ENCODE assay signal across 9 mouse cellular contexts in genomic region chr11:119106289-119106688, GRCm38 (mm10). TPM values are rescaled to one million over a fixed set of nuclear protein-coding genes. Genes with fewer than 3 reads are reported as not detected.
DNase-seq lines count a peak whose midpoint lies in the region; ATAC-seq and TF ChIP-seq lines count a peak whose summit lies in the region.
"Had no signal": no experiment of that assay in that cellular context is flagged by ENCODE, and none has a peak within 500 bp of the region (broad histone marks: within the 10 kb centered on the region; RNA-seq: fewer than 3 reads in every experiment).

No protein-coding gene starts in this region.

- H3K4me3 ChIP-seq in heart, embryonic 11.5 days (ENCODE audit: low read depth, low read length), result no peak overlapping the region
- H3K4me3 ChIP-seq in midbrain, postnatal 0 days (ENCODE audit: low read depth, low read length), result no peak overlapping the region
- H3K4me3 ChIP-seq in midbrain, embryonic 16.5 days (ENCODE audit: low read depth, low read length), result no peak overlapping the region
- H3K4me3 ChIP-seq in stomach, embryonic 16.5 days (replicated peaks; ENCODE audit: low read length), result no peak overlapping the region

- H3K9me3 ChIP-seq in heart, embryonic 11.5 days (replicated peaks; ENCODE audit: control insufficient read depth, low read length), result no peaks in the 10 kb centered on the region
- H3K9me3 ChIP-seq in midbrain, postnatal 0 days (ENCODE audit: low read length), result no peaks in the 10 kb centered on the region
- no peaks in the 10 kb centered on the region for H3K9me3 ChIP-seq in midbrain, embryonic 16.5 days (replicated peaks; ENCODE audit: control insufficient read depth, low read length, poor library complexity, severe bottlenecking)
- H3K9me3 ChIP-seq in stomach, embryonic 16.5 days (replicated peaks; ENCODE audit: control insufficient read depth, low read length), result no peaks in the 10 kb centered on the region

- no peak for DNase-seq in heart, postnatal 4 days
- DNase-seq in midbrain, postnatal 0 days (ENCODE audit: low spot score), result no peak
- peak; percentile 69 for DNase-seq in kidney, postnatal 10 days
- no peak for DNase-seq in gastrocnemius, postnatal 4 days (ENCODE audit: low spot score in 2 of 2)
- DNase-seq: right cerebral cortex, postnatal 14 days had no signal

- no peak for TF ChIP-seq CTCF in midbrain, postnatal 0 days (IDR thresholded peaks at IDR 0.05)

- peaks cover 12% of the 10 kb centered on the region for H3K4me1 ChIP-seq in heart, embryonic 11.5 days (ENCODE audit: control insufficient read depth, insufficient read depth, low read length)
- H3K4me1 ChIP-seq in midbrain, postnatal 0 days (ENCODE audit: insufficient read depth, low read length), result 0 out of 2 replicates have a peak, but pooled peaks cover 3% of the 10 kb centered on the region
- H3K4me1 ChIP-seq in midbrain, embryonic 16.5 days (ENCODE audit: control insufficient read depth, insufficient read depth, low read length), result peaks cover 7% of the 10 kb centered on the region
- peaks cover 11% of the 10 kb centered on the region; the same call in 1 of the 2 replicates for H3K4me1 ChIP-seq in stomach, embryonic 16.5 days (ENCODE audit: control insufficient read depth, insufficient read depth, low read length)

- peak; percentile 22; the same call in 1 of the 2 replicates for ATAC-seq in heart, embryonic 11.5 days (replicated peaks; ENCODE audit: insufficient number of reproducible peaks, low FRiP score, low TSS enrichment)
- peak; percentile 49; the same call in 1 of the 2 replicates for ATAC-seq in midbrain, postnatal 0 days (ENCODE audit: low FRiP score)
- no peak for ATAC-seq in midbrain, embryonic 16.5 days
- ATAC-seq in stomach, embryonic 16.5 days (ENCODE audit: insufficient read depth, low FRiP score), result 0 out of 2 replicates have a peak, but pooled peaks have one; percentile 37
- ATAC-seq in erythroid progenitor cell, adult 5-6 weeks (replicated peaks; ENCODE audit: low FRiP score, poor library complexity, severe bottlenecking), result no peak

- H3K4me2 ChIP-seq in heart, embryonic 11.5 days, result peak overlapping the region; percentile 51; the same call in 1 of the 2 replicates
- no peak overlapping the region for H3K4me2 ChIP-seq in midbrain, postnatal 0 days (ENCODE audit: low read depth, low read length, poor library complexity, severe bottlenecking)
- no peak overlapping the region for H3K4me2 ChIP-seq in midbrain, embryonic 16.5 days (ENCODE audit: low read length)
- no peak overlapping the region for H3K4me2 ChIP-seq in stomach, embryonic 16.5 days (ENCODE audit: low read depth, low read length)

- WGBS in heart, embryonic 11.5 days (ENCODE audit: insufficient replicate concordance), result 35% methylated on average over 6 of the region's 6 CpGs
- 57% methylated on average over 6 of the region's 6 CpGs for WGBS in midbrain, postnatal 0 days
- WGBS in midbrain, embryonic 16.5 days, result 62% methylated on average over 6 of the region's 6 CpGs
- WGBS in stomach, embryonic 16.5 days, result 33% methylated on average over 6 of the region's 6 CpGs

- H3K27me3 ChIP-seq in heart, embryonic 11.5 days (ENCODE audit: control insufficient read depth, insufficient read depth, low read length), result no peaks in the 10 kb centered on the region
- no peaks in the 10 kb centered on the region for H3K27me3 ChIP-seq in midbrain, postnatal 0 days (ENCODE audit: insufficient read depth, low read length)
- no peaks in the 10 kb centered on the region for H3K27me3 ChIP-seq in midbrain, embryonic 16.5 days (ENCODE audit: control insufficient read depth, insufficient read depth, low read depth, low read length)
- no peaks in the 10 kb centered on the region for H3K27me3 ChIP-seq in stomach, embryonic 16.5 days (ENCODE audit: control insufficient read depth, insufficient read depth, low read length)

- no peak overlapping the region for H3K9ac ChIP-seq in heart, embryonic 11.5 days (ENCODE audit: low read depth, low read length)
- H3K9ac ChIP-seq in midbrain, postnatal 0 days (replicated peaks; ENCODE audit: low read length, poor library complexity, severe bottlenecking), result no peak overlapping the region
- H3K9ac ChIP-seq in midbrain, embryonic 16.5 days (ENCODE audit: low read depth, low read length), result no peak overlapping the region
- no peak overlapping the region; the same call in 1 of the 2 replicates for H3K9ac ChIP-seq in stomach, embryonic 16.5 days (ENCODE audit: low read length)

- H3K27ac ChIP-seq in heart, embryonic 11.5 days (ENCODE audit: low read depth, low read length), result no peak overlapping the region
- H3K27ac ChIP-seq in midbrain, postnatal 0 days (ENCODE audit: low read depth, low read length), result no peak overlapping the region
- H3K27ac ChIP-seq in midbrain, embryonic 16.5 days (ENCODE audit: low read length), result no peak overlapping the region
- no peak overlapping the region for H3K27ac ChIP-seq in stomach, embryonic 16.5 days (ENCODE audit: low read length)

- no peaks in the 10 kb centered on the region for H3K36me3 ChIP-seq in heart, embryonic 11.5 days (ENCODE audit: control insufficient read depth, insufficient read depth, low read length)
- no peaks in the 10 kb centered on the region for H3K36me3 ChIP-seq in midbrain, postnatal 0 days (ENCODE audit: insufficient read depth, low read length)
- H3K36me3 ChIP-seq in midbrain, embryonic 16.5 days (ENCODE audit: control insufficient read depth, insufficient read depth, low read length), result no peaks in the 10 kb centered on the region
- H3K36me3 ChIP-seq in stomach, embryonic 16.5 days (ENCODE audit: control insufficient read depth, insufficient read depth, low read length), result no peaks in the 10 kb centered on the region

RNA-seq across cellular contexts. Expression of gene Cbx4, which starts 20.3 kb away (rescaled TPM):
- 6.3 and 7.7 TPM in 2 replicates for polyA plus RNA-seq in heart, embryonic 11.5 days (2014; fragmentation: Nextera tagmentation; extraction: Ambion mirVana)
- total RNA-seq in heart, postnatal 4 days (2021), result 10 to 100 TPM; 30.5 to 34.9 TPM
- 48.6 and 53.4 TPM in 2 replicates for total RNA-seq in midbrain, postnatal 0 days (2014; rRNA removed)
- polyA plus RNA-seq in midbrain, postnatal 0 days (2015; fragmentation: Nextera tagmentation; extraction: Ambion mirVana), result 30.5 TPM in 2 replicates
- polyA plus RNA-seq in midbrain, embryonic 16.5 days (2015; fragmentation: Nextera tagmentation; extraction: Ambion mirVana), result 23.9 and 25.6 TPM in 2 replicates
- 8.5 and 10.1 TPM in 2 replicates for polyA plus RNA-seq in stomach, embryonic 16.5 days (2015; fragmentation: Nextera tagmentation; extraction: Ambion mirVana)
- total RNA-seq in erythroid progenitor cell, adult 5-6 weeks (2015; ENCODE audit: low replicate concordance), result 5.4 and 13.4 TPM in 2 replicates
- 2.7 and 4.4 TPM in 2 replicates for total RNA-seq in erythroid progenitor cell, adult 5-6 weeks (2017; ENCODE audit: low replicate concordance)
- total RNA-seq in gastrocnemius, postnatal 4 days (2021), result 10 to 100 TPM; 10.4 to 10.7 TPM

Comparison
In these comparisons a context has a peak if more than half of its experiments do, and no peak if none do; other contexts are left out.
1. ATAC-seq: peak in heart, embryonic 11.5 days (single experiment), midbrain, postnatal 0 days (single experiment) and stomach, embryonic 16.5 days (single experiment); none in midbrain, embryonic 16.5 days (single experiment) and erythroid progenitor cell, adult 5-6 weeks (single experiment).